In the genomic region with DNA sequence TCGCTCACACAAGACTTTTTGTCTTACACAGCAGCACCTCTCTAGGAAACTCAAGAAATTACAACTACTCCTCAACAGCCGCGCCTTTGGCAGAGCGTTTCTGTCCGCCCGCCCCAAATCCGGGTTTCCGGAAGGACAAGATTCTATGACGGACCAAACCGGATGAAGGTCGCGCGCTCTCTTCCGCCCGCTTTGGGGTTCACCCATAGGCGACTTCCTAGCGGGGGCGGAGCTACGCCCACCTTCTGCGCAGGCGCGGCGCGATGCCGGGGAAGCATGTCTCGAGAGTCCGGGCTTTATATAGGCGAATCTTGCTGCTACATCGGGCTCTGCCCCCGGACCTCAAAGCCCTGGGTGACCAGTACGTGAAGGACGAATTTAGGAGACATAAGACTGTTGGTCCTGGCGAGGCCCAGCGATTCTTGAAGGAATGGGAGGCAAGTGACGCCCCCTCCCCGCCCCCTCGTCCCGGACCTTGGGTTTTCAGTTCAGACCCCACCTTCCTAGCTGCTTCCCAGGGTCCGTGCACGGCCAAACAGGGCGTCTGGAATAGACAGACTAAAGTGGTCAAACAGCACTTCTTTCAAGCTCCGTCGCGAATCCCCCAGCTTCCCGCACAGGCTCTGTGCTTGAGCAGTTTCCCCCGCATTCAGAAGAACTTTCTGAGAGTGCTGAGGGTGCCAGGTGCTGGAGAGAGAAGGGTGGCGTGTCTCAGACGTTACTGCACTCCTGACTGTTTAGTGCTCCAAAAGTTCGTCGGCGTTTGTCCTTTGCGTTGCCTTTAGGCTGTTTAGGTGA, we compare ENCODE assay signal across 8 mouse cellular contexts. TPM values are rescaled to one million over a fixed set of nuclear protein-coding genes. Genes with fewer than 3 reads are reported as not detected.
DNase-seq lines count a peak whose midpoint lies in the region; ATAC-seq lines count a peak whose summit lies in the region.

A gene (plus strand): TSS at position 241 of the 798 bp plus-strand sequence.

- peak within 1 kb of the TSS; percentile 68 for H3K4me3 ChIP-seq in lung, embryonic 16.5 days (ENCODE audit: low read length)

- ATAC-seq in hematopoietic stem cell, adult 5-6 weeks (replicated peaks in 1 of 2; ENCODE audit: insufficient read depth in 1 of 2, low FRiP score in 2 of 2, low TSS enrichment in 1 of 2, low read depth in 1 of 2, poor library complexity in 2 of 2, severe bottlenecking in 2 of 2) = peak; percentile 98 to 99
- ATAC-seq in lung, embryonic 16.5 days (ENCODE audit: low read depth) = peak; percentile 99

- peak within 1 kb of the TSS; percentile 73 for H3K4me2 ChIP-seq in lung, embryonic 16.5 days (ENCODE audit: low read depth, low read length)

- DNase-seq in MEL-GATA-1-ER (ENCODE audit: extremely low read depth, low read depth) = peak; percentile 89
- peak; percentile 95 for DNase-seq in cerebellum, adult 8-10 months
- peak; percentile 96 for DNase-seq in forelimb bud, embryonic 11.5 days (ENCODE audit: low read depth, low spot score)
- peak; percentile 87 for DNase-seq in layer of hippocampus, adult 9-10 months (ENCODE audit: low spot score)
- DNase-seq in ovary, postnatal 10 days (ENCODE audit: low spot score) = peak; percentile 87
- DNase-seq in thymus, postnatal 10 days (ENCODE audit: low spot score in 2 of 2) = peak; percentile 91 to 95

- H3K27ac ChIP-seq in lung, embryonic 16.5 days (ENCODE audit: low read length) = peak within 1 kb of the TSS; percentile 64

- H3K9ac ChIP-seq in lung, embryonic 16.5 days (ENCODE audit: low read length) = peak within 1 kb of the TSS; percentile 62

- no peaks in the 10 kb centered on the region for H3K27me3 ChIP-seq in lung, embryonic 16.5 days (ENCODE audit: control insufficient read depth, insufficient read depth, low read depth, low read length)

- peaks cover 4% of the 10 kb centered on the region; the same call in 1 of the 2 replicates for H3K4me1 ChIP-seq in lung, embryonic 16.5 days (replicated peaks; ENCODE audit: control insufficient read depth, insufficient read depth, low read length)

- H3K36me3 ChIP-seq in lung, embryonic 16.5 days (ENCODE audit: control insufficient read depth, insufficient read depth, low read length) = no peaks in the 10 kb centered on the region

- WGBS in lung, embryonic 16.5 days = under 1% methylated on average over 52 of the region's 52 CpGs

- H3K9me3 ChIP-seq in lung, embryonic 16.5 days (ENCODE audit: control insufficient read depth, low read length) = no peaks in the 10 kb centered on the region

RNA-seq across cellular contexts. Expression of the gene that starts here (rescaled TPM):
- total RNA-seq in hematopoietic stem cell, adult 5-6 weeks (2017) = 3.5 and 3.6 TPM in 2 replicates
- 3.6 and 4.4 TPM in 2 replicates for polyA plus RNA-seq in lung, embryonic 16.5 days (2015; fragmentation: Nextera tagmentation; extraction: Ambion mirVana)

Comparison
In these comparisons a context has a peak if more than half of its experiments do, and no peak if none do; other contexts are left out.
1. Peak in every context shown above with its lines: DNase-seq, ATAC-seq, H3K4me3 ChIP-seq and H3K27ac ChIP-seq.